Mouse (Mus musculus) heart, adult 2 months (tissue): ENCODE results near the gene Cox20.

Experiments
- CTCF ChIP-seq: fragments of 200-600 bp; IDR thresholded peaks from 2 replicates; pipeline ENCODE4 v1.8.1; 2022; ENCODE audit warnings: antibody characterized with exemption, mild to moderate bottlenecking, moderate library complexity
- EP300 ChIP-seq: fragments of 200-500 bp; IDR thresholded peaks from 2 replicates; pipeline ENCODE4 v1.6.1; 2011; ENCODE audit warnings: low read depth, low read length, control low read depth; ENCODE audit not compliant: insufficient read depth
- POLR2A ChIP-seq: fragments of 200-500 bp; IDR thresholded peaks from 2 replicates; pipeline ENCODE4 v1.6.1; 2011; ENCODE audit warnings: mild to moderate bottlenecking, low read depth, low read length, control low read depth; ENCODE audit not compliant: insufficient read depth

DNA sequence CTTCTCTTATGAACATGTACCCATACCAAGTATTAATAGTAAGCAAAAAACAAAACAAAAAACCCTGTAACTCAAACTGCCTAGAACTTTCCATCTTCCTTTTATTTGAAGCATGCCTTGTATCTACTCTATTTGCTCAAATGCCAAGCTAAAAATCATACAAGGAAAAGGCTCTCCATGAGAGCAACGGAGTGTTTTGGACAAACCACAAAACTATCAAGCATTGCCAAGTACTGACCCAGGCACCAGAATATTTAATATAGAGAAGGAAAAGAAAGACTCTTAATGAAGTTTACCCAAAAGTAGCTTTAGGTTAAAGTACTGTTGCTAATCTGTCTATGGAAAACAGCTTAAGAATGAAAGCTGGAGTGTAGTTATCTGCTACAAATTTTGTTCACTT, 7.4 kb downstream of the Cox20 start:
- no peak for TF ChIP-seq POLR2A
- TF ChIP-seq CTCF: no peak
- TF ChIP-seq EP300: no peak
